Mouse (Mus musculus): ENCODE results near the gene Morn4. TPM values are rescaled to one million over a fixed set of nuclear protein-coding genes. Genes with fewer than 3 reads are reported as not detected.

Gene Morn4
- total RNA-seq (2014; rRNA removed) (47.2 and 47.5 TPM in 2 replicates), polyA plus RNA-seq (2015; fragmentation: Nextera tagmentation; extraction: Ambion mirVana) (122 and 123 TPM in 2 replicates)

- DNase-seq (ENCODE audit: low spot score) = peak; percentile 97
- Histone ChIP-seq H3K27ac (ENCODE audit: low read depth, low read length) (peak within 1 kb of the TSS; percentile 77), H3K9ac (replicated peaks; ENCODE audit: low read length, poor library complexity, severe bottlenecking) (peak within 1 kb of the TSS; percentile 86), H3K4me2 (ENCODE audit: low read depth, low read length, poor library complexity, severe bottlenecking) (peak within 1 kb of the TSS; percentile 72), H3K4me3 (ENCODE audit: low read depth, low read length) (peak within 1 kb of the TSS; percentile 72), H3K9me3 (ENCODE audit: low read length) (no peaks in the 10 kb centered on the region), H3K4me1 (ENCODE audit: insufficient read depth, low read length) (no peaks in the 10 kb centered on the region), H3K36me3 (ENCODE audit: insufficient read depth, low read length) (no peaks in the 10 kb centered on the region), H3K27me3 (ENCODE audit: insufficient read depth, low read length) (no peaks in the 10 kb centered on the region)
- ATAC-seq (ENCODE audit: low FRiP score) = peak; percentile 84
- no peak for TF ChIP-seq CTCF (IDR thresholded peaks at IDR 0.05)
- WGBS = under 1% methylated on average over 21 of the region's 21 CpGs
These were observed at the start of gene Morn4 for GRCm38 (mm10) chr19:42086166-42086565. TSS of gene Morn4 (minus strand) at chr19:42086357.

GRCm38 (mm10) chr19:42135070-42135469 lies 48.9 kb upstream of the Morn4 start:
- Histone ChIP-seq H3K36me3 (ENCODE audit: insufficient read depth, low read length) (no peaks in the 10 kb centered on the region), H3K4me2 (ENCODE audit: low read depth, low read length, poor library complexity, severe bottlenecking) (no peak overlapping the region), H3K27me3 (ENCODE audit: insufficient read depth, low read length) (no peaks in the 10 kb centered on the region), H3K27ac (ENCODE audit: low read depth, low read length) (no peak overlapping the region), H3K4me3 (ENCODE audit: low read depth, low read length) (no peak overlapping the region), H3K9me3 (ENCODE audit: low read length) (no peaks in the 10 kb centered on the region), H3K4me1 (ENCODE audit: insufficient read depth, low read length) (no peaks in the 10 kb centered on the region), H3K9ac (replicated peaks; ENCODE audit: low read length, poor library complexity, severe bottlenecking) (no peak overlapping the region)
- DNase-seq (ENCODE audit: low spot score) = no peak
- no peak for TF ChIP-seq CTCF (IDR thresholded peaks at IDR 0.05)
- no peak for ATAC-seq (ENCODE audit: low FRiP score)

DNA sequence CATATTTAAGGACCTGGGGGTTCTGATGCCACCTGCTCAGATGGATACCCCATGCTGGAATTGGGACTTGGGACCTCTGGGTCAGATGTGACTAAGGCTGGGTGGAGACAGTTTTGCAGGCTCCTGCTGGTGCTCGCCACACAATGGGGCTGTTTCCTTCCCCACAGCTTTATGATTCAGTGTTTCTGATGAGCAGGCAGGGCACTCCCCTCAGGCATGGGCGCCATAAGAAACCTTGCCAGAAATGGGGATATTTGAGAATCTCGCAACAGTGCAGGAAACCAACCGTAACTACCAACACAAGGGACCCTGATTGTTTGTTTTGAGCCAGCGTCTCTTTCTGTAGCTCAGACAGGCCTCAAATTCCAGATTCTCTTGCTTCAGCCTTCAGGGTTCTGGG lies 44.9 kb upstream of the Morn4 start:
- H3K27ac ChIP-seq (ENCODE audit: low read depth, low read length) = no peak overlapping the region
- peaks cover 10% of the 10 kb centered on the region for H3K4me1 ChIP-seq (ENCODE audit: insufficient read depth, low read length)
- 69% methylated on average over 5 of the region's 5 CpGs for WGBS
- no peak for TF ChIP-seq CTCF (IDR thresholded peaks at IDR 0.05)
- no peaks in the 10 kb centered on the region for H3K27me3 ChIP-seq (ENCODE audit: insufficient read depth, low read length)
- no peak overlapping the region for H3K9ac ChIP-seq (replicated peaks; ENCODE audit: low read length, poor library complexity, severe bottlenecking)
- ATAC-seq (ENCODE audit: low FRiP score) = no peak
- DNase-seq (ENCODE audit: low spot score) = no peak
- no peak overlapping the region for H3K4me2 ChIP-seq (ENCODE audit: low read depth, low read length, poor library complexity, severe bottlenecking)
- H3K4me3 ChIP-seq (ENCODE audit: low read depth, low read length) = no peak overlapping the region
- H3K9me3 ChIP-seq (ENCODE audit: low read length) = no peaks in the 10 kb centered on the region
- no peaks in the 10 kb centered on the region for H3K36me3 ChIP-seq (ENCODE audit: insufficient read depth, low read length)

- TF ChIP-seq CTCF (IDR thresholded peaks at IDR 0.05) = no peak
- Histone ChIP-seq H3K4me3 (ENCODE audit: low read depth, low read length) (no peak overlapping the region), H3K27ac (ENCODE audit: low read depth, low read length) (no peak overlapping the region), H3K4me1 (ENCODE audit: insufficient read depth, low read length) (peaks cover 10% of the 10 kb centered on the region), H3K4me2 (ENCODE audit: low read depth, low read length, poor library complexity, severe bottlenecking) (no peak overlapping the region), H3K9ac (replicated peaks; ENCODE audit: low read length, poor library complexity, severe bottlenecking) (no peak overlapping the region), H3K9me3 (ENCODE audit: low read length) (no peaks in the 10 kb centered on the region), H3K27me3 (ENCODE audit: insufficient read depth, low read length) (no peaks in the 10 kb centered on the region), H3K36me3 (ENCODE audit: insufficient read depth, low read length) (no peaks in the 10 kb centered on the region)
- WGBS = 47% methylated on average over 3 of the region's 3 CpGs
- ATAC-seq (ENCODE audit: low FRiP score) (no peak), DNase-seq (ENCODE audit: low spot score) (no peak)
These were observed 44.1 kb upstream of the Morn4 start for GRCm38 (mm10) chr19:42130294-42130606.

GRCm38 (mm10) chr19:42129509-42130293 lies 43.5 kb upstream of the Morn4 start:
- TF ChIP-seq CTCF (IDR thresholded peaks at IDR 0.05) = no peak
- peak overlapping the region; percentile 91 for H3K4me2 ChIP-seq (ENCODE audit: low read depth, low read length, poor library complexity, severe bottlenecking)
- peak; percentile 18 for ATAC-seq (ENCODE audit: low FRiP score)
- H3K9me3 ChIP-seq (ENCODE audit: low read length) = no peaks in the 10 kb centered on the region
- 15% methylated on average over 14 of the region's 14 CpGs for WGBS
- no peak overlapping the region for H3K9ac ChIP-seq (replicated peaks; ENCODE audit: low read length, poor library complexity, severe bottlenecking)
- 0 out of 2 replicates have a peak overlapping the region, but pooled peaks have one; percentile 8 for H3K27ac ChIP-seq (ENCODE audit: low read depth, low read length)
- H3K4me1 ChIP-seq (ENCODE audit: insufficient read depth, low read length) = peaks cover 10% of the 10 kb centered on the region
- H3K27me3 ChIP-seq (ENCODE audit: insufficient read depth, low read length) = no peaks in the 10 kb centered on the region
- no peaks in the 10 kb centered on the region for H3K36me3 ChIP-seq (ENCODE audit: insufficient read depth, low read length)
- DNase-seq (ENCODE audit: low spot score) = no peak
- peak overlapping the region; percentile 58 for H3K4me3 ChIP-seq (ENCODE audit: low read depth, low read length)

DNA sequence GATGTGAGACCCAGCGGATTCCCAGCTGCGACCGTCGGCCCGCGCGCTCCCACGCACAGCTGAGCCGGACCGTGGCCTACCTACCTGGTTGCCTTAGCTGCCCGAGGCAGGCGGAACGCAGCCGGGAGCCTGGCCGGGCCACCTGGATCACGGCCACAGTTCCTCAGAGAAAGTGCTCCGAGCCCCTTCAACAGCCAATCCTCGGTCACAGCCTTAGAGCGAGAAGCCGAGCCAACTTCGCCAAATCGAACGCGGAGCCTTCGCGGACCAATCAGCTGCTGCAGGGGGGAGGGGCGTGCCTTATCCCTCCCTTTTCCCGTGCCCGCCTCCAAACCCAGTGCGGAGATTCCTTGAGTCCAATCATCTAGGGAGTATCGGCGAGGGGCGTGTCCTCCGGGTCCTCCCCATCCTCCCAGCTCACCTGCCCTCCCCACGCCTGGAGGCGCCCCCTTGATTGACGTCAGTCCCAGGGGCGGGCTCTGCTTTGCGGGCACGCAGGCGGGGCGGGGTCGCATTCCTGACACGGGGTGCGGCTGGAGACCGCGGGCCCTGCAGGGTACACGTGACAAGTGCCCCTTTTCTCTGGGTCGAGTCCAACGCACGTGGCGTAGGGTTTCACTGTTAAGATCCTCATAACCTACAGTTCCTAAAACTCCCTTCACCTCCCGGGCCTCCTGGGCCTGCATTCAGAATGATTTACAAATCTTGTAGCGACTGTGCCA lies 42.8 kb upstream of the Morn4 start, which contains the start of gene Avpi1:
Avpi1 (minus strand) TSS at position 273 of the 722 bp plus-strand sequence.
- ATAC-seq (ENCODE audit: low FRiP score) (peak; percentile 96), DNase-seq (ENCODE audit: low spot score) (peak; percentile 97)
- WGBS = under 1% methylated on average over 54 of the region's 54 CpGs
- Histone ChIP-seq H3K4me3 (ENCODE audit: low read depth, low read length) (peak within 1 kb of the TSS; percentile 58), H3K27me3 (ENCODE audit: insufficient read depth, low read length) (no peaks in the 10 kb centered on the region), H3K9ac (replicated peaks; ENCODE audit: low read length, poor library complexity, severe bottlenecking) (peak within 1 kb of the TSS; percentile 62), H3K9me3 (ENCODE audit: low read length) (no peaks in the 10 kb centered on the region), H3K4me1 (ENCODE audit: insufficient read depth, low read length) (peaks cover 10% of the 10 kb centered on the region), H3K27ac (ENCODE audit: low read depth, low read length) (peak within 1 kb of the TSS; percentile 8; the same call in 1 of the 2 replicates), H3K4me2 (ENCODE audit: low read depth, low read length, poor library complexity, severe bottlenecking) (peak within 1 kb of the TSS; percentile 91), H3K36me3 (ENCODE audit: insufficient read depth, low read length) (peaks cover under 1% of the 10 kb centered on the region; the same call in 1 of the 2 replicates)
- TF ChIP-seq CTCF (IDR thresholded peaks at IDR 0.05) = no peak
